Mouse (Mus musculus) limb, embryonic 13.5 days (tissue): Measurements from ENCODE around the gene Gm20388. TPM values are rescaled to one million over a fixed set of nuclear protein-coding genes. Genes with fewer than 3 reads are reported as not detected.

Experiments
- ATAC-seq: fragments of 200-750 bp; cut with Nextera tagmentation; 2 replicates; pipeline ENCODE4 v1.8.0; 2017; ENCODE audit warnings: low read depth, moderate number of reproducible peaks, moderate TSS enrichment; ENCODE audit not compliant: low FRiP score
- H3K27ac ChIP-seq: fragments of 300-500 bp; sonication (generic); 2 replicates; pipeline ENCODE4 v1.5.1; 2015; ENCODE audit warnings: inconsistent platforms, mild to moderate bottlenecking, moderate library complexity
- H3K27me3 ChIP-seq: fragments of 300-500 bp; sonication (generic); 2 replicates; pipeline ENCODE4 v1.6.1; 2015; ENCODE audit warnings: mild to moderate bottlenecking, inconsistent platforms
- H3K36me3 ChIP-seq: fragments of 300-500 bp; sonication (generic); 2 replicates; pipeline ENCODE4 v1.6.1; 2015; ENCODE audit warnings: inconsistent platforms, mild to moderate bottlenecking, moderate library complexity
- H3K4me1 ChIP-seq: fragments of 300-500 bp; sonication (generic); 2 replicates; pipeline ENCODE4 v1.6.1; 2015; ENCODE audit warnings: inconsistent platforms
- H3K4me2 ChIP-seq: fragments of 300-500 bp; sonication (generic); replicated peaks from 2 replicates; pipeline ENCODE4 v1.6.1; 2015; ENCODE audit warnings: inconsistent platforms, mild to moderate bottlenecking, moderate library complexity
- H3K4me3 ChIP-seq: fragments of 300-500 bp; sonication (generic); 2 replicates; pipeline ENCODE4 v1.5.1; 2015; ENCODE audit warnings: moderate library complexity, mild to moderate bottlenecking, inconsistent platforms
- H3K9ac ChIP-seq: fragments of 300-500 bp; sonication (generic); 2 replicates; pipeline ENCODE4 v1.6.1; 2015; ENCODE audit warnings: mild to moderate bottlenecking, inconsistent platforms
- H3K9me3 ChIP-seq: fragments of 300-500 bp; sonication (generic); 2 replicates; pipeline ENCODE4 v1.6.1; 2016; ENCODE audit warnings: inconsistent platforms
- WGBS: fragments of 180-500 bp; shearing (Covaris S2); methylation state at CpG from one replicate; pipeline ENCODE4 v1.1.7; 2015; 5-methylcytosine and 5-hydroxymethylcytosine counted together
- polyA plus RNA-seq: library from polyadenylated mRNA; unstranded; fragments of >200 nt; fragmentation: Nextera tagmentation; extraction: Ambion mirVana; gene quantifications from 2 replicates; pipeline ENCODE4 v1.2.1, GENCODE M21; 2015

Gene Gm20388
- polyA plus RNA-seq, 1 experiment from 2014 or later, result 7.1 TPM

DNA sequence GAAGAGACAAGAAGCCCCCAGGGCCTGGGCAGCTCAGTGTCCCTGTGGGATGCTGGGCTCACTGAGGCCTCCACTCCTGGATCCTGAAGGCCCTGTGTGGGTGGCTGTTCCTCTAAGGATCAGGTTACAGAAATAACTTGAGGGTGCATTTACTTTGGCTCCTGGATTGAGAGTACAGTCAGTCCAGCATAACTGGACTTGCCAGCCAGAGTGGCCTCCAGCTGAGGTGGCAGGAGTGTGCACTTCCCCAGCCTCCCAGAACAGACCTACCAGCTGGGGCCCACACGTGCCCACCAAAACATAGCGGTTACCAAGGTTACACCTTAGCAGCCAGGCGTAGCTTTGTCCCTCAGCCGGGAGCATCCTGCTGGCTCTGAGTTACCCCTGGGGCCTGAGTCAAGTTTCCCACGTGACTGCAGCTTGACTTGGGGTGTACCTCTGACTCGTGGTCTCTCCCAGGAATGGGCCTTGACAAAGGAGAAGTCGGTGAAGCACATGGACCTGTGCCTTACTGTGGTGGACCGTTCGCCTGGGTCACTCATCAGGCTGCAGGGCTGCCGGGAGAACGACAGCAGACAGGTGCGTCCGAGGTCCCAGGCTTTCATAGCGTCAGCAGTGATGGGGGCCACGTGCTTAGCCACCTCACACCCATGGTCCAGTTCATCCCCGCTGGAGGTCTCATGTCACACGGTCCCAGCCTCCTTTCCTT is 4429.9 kb downstream of the Gm20388 start:
- Histone ChIP-seq H3K4me2 (no peak overlapping the region), H3K4me3 (no peak overlapping the region), H3K9ac (no peak overlapping the region), H3K9me3 (no peaks in the 10 kb centered on the region), H3K36me3 (peaks cover 96% of the 10 kb centered on the region), H3K27me3 (no peaks in the 10 kb centered on the region), H3K27ac (no peak overlapping the region), H3K4me1 (peaks cover 5% of the 10 kb centered on the region; the same call in 1 of the 2 replicates)
- 71% methylated on average over 17 of the region's 17 CpGs for WGBS
- ATAC-seq, result no peak

DNA sequence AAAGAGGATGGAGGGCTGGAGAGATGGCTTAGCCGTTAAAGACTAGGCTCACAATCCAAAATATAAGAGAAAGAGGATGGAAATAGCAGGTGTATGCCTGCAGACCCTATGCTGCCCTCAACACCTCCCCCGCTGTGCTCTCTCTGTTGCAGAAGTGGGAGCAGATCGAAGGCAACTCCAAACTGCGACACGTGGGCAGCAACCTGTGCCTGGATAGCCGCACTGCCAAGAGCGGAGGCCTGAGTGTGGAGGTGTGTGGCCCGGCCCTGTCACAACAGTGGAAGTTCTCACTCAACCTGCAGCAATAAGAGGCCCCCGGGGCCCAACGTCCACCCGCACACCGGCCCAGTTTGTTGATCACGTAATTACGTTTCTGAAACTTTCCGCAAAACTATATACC is 4432.5 kb downstream of the Gm20388 start:
- Histone ChIP-seq H3K27me3 (no peaks in the 10 kb centered on the region), H3K4me3 (no peak overlapping the region), H3K4me2 (no peak overlapping the region), H3K27ac (no peak overlapping the region), H3K9ac (no peak overlapping the region), H3K36me3 (peaks cover 70% of the 10 kb centered on the region), H3K9me3 (no peaks in the 10 kb centered on the region), H3K4me1 (peaks cover 12% of the 10 kb centered on the region; the same call in 1 of the 2 replicates)
- WGBS, result 94% methylated on average over 15 of the region's 15 CpGs
- ATAC-seq, result no peak

DNA sequence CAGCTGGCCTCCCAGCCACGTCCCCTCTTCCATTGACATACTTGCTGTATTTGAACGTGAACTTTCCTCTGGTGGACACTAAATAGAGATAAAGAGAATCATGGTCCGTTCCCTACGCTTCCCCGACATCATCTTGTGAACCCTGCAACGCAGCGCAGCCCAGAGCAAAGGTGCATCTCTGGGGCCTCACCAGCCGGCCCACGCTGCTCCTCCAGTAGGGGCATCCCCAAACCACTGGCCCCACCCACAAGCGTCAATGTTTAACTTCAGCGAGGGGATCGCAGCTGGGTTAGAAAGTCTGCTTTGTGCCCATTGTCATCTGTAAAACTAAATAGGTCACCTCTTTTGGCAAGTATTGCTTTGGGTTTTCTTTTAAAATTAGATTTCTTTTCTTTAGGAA is 4433.4 kb downstream of the Gm20388 start:
- H3K9ac ChIP-seq, result no peak overlapping the region
- H3K9me3 ChIP-seq, result no peaks in the 10 kb centered on the region
- no peak overlapping the region for H3K4me2 ChIP-seq
- 92% methylated on average over 12 of the region's 12 CpGs for WGBS
- peaks cover 61% of the 10 kb centered on the region for H3K36me3 ChIP-seq
- no peak for ATAC-seq
- H3K4me1 ChIP-seq, result peaks cover 12% of the 10 kb centered on the region; the same call in 1 of the 2 replicates
- no peak overlapping the region for H3K4me3 ChIP-seq
- H3K27me3 ChIP-seq, result no peaks in the 10 kb centered on the region
- no peak overlapping the region for H3K27ac ChIP-seq

DNA sequence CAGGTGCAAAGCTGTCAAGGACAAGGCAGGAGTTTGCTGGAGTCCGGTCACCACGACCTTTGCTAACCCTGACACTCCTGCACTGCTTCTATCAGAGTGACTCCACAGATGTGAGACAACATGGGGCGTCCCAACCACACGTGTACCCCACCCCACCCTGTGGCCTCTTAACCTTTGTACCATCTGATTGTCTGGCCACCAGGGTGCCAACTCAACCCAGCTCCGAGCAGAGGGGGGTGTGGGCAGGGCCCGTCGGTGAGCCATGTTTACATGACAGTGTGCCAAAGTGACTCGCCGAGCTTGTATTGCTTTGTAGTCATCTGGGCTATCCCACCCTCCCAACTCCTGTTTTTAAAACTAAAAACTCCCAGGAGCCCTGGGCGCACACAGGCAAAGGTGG is 4434.5 kb downstream of the Gm20388 start:
- no peak overlapping the region for H3K27ac ChIP-seq
- no peak overlapping the region for H3K9ac ChIP-seq
- ATAC-seq, result no peak
- no peak overlapping the region for H3K4me2 ChIP-seq
- peaks cover 12% of the 10 kb centered on the region; the same call in 1 of the 2 replicates for H3K4me1 ChIP-seq
- H3K27me3 ChIP-seq, result no peaks in the 10 kb centered on the region
- no peak overlapping the region for H3K4me3 ChIP-seq
- H3K36me3 ChIP-seq, result peaks cover 51% of the 10 kb centered on the region
- WGBS, result 87% methylated on average over 10 of the region's 10 CpGs
- H3K9me3 ChIP-seq, result no peaks in the 10 kb centered on the region

DNA sequence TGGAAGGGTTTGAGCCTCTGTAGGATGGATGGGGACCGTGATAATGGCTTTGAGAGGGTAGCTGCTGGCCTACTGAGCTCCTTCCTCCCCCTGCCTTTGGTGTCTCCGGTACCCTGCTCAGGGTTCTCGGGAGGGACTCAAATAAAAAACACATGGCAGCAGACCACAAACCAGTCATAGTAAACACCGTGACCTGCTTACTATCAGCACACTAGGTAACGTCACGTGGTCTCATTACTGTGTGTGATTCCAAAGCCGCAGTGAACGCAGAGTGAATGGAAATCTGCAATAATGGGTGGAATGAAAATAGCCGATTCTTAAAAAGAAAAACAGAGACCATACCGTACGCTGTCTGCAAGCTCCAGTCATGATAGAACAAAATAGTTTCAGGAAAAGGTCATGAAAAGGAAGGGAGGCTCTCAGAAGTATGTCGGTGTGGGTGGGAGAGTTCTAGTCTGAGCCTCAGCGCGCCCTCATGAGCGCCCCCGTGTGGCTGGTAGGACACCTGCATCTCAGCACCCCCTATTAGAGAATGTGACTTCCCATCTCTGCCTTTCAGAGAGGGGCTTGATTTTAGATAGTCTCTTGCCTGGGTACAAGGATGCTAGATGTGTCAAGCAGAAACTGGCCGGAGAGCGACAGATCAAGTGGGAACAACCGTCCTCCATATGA is 4436.3 kb downstream of the Gm20388 start:
- peak; percentile 52 for ATAC-seq
- Histone ChIP-seq H3K9me3 (no peaks in the 10 kb centered on the region), H3K9ac (no peak overlapping the region), H3K27me3 (no peaks in the 10 kb centered on the region), H3K4me3 (no peak overlapping the region), H3K4me1 (peaks cover 8% of the 10 kb centered on the region; the same call in 1 of the 2 replicates), H3K4me2 (peak overlapping the region; percentile 30), H3K27ac (no peak overlapping the region), H3K36me3 (peaks cover 32% of the 10 kb centered on the region)
- 26% methylated on average over 19 of the region's 19 CpGs for WGBS

DNA sequence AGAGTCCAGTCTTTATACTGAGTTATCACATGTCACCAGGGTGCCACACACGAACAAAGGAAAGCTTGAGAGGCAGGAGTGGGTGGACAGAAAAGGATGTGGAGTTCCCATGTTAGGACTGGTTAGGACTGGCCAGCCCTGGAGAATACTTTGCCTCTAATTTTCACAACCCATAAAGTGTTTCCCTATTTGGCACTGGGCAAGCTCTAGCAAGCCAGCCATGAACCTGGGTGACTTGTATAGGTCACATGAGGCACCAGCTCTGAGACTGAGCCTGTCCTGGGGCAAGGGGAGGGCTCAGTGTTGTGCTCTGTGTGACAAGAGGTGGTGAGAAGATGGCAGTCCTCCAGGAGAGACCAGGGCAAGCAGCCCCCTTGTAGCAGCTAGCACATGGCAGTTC is 4437.4 kb downstream of the Gm20388 start:
- no peak overlapping the region for H3K4me3 ChIP-seq
- no peak for ATAC-seq
- H3K9me3 ChIP-seq, result no peaks in the 10 kb centered on the region
- H3K27ac ChIP-seq, result no peak overlapping the region
- H3K9ac ChIP-seq, result no peak overlapping the region
- H3K4me1 ChIP-seq, result peaks cover 8% of the 10 kb centered on the region; the same call in 1 of the 2 replicates
- 68% methylated on average over 1 of the region's 1 CpGs for WGBS
- H3K36me3 ChIP-seq, result peaks cover 21% of the 10 kb centered on the region
- H3K4me2 ChIP-seq, result no peak overlapping the region
- H3K27me3 ChIP-seq, result no peaks in the 10 kb centered on the region

DNA sequence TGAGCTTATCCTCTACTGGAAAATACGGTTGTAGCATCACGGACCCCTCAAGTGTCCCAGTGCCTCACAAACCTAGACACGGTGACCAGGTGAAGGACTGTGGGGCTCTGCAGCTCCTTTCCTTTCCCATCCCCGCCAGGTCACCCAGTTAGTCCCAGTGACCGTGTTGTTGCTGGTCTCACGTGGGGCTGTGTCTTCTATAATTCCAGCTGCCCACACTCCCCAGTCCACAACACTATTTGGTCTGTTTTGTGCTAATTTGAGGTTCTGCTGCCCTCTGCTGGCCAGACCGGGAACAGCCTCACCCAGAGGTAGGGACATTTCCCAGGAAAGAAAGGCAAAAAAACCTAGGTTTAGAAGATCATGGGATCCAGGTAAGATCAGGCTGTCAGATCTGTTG is 4439.0 kb downstream of the Gm20388 start:
- Histone ChIP-seq H3K4me2 (no peak overlapping the region), H3K36me3 (peaks cover 6% of the 10 kb centered on the region), H3K27ac (no peak overlapping the region), H3K4me3 (no peak overlapping the region), H3K9ac (no peak overlapping the region), H3K9me3 (no peaks in the 10 kb centered on the region), H3K4me1 (peaks cover 8% of the 10 kb centered on the region; the same call in 1 of the 2 replicates), H3K27me3 (no peaks in the 10 kb centered on the region)
- WGBS, result 37% methylated on average over 7 of the region's 7 CpGs
- ATAC-seq, result 0 out of 2 replicates have a peak, but pooled peaks have one; percentile 16

DNA sequence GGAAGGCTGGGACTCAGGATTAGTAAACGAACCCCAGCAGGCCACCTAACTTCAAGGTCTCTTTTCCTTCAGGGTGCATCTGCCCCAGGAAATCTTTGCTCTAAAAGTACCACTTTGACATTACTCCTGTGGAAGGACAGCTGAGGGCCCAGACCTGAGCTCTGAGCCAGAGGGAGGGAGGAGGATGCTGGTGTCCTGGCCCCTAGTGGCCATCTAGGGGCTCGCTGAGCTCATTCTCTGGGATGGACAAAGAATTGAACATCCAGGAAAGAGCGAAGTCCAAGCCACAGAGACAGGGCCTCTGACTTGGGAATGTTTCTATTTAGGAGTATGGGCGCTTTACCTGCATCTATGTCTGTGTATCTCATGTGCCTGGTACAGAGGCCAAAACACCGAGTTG is 4441.0 kb downstream of the Gm20388 start:
- peaks cover 3% of the 10 kb centered on the region; the same call in 1 of the 2 replicates for H3K4me1 ChIP-seq
- no peak overlapping the region for H3K4me2 ChIP-seq
- no peaks in the 10 kb centered on the region for H3K27me3 ChIP-seq
- H3K9ac ChIP-seq, result no peak overlapping the region
- 63% methylated on average over 5 of the region's 5 CpGs for WGBS
- no peaks in the 10 kb centered on the region for H3K9me3 ChIP-seq
- no peaks in the 10 kb centered on the region for H3K36me3 ChIP-seq
- no peak overlapping the region for H3K4me3 ChIP-seq
- ATAC-seq, result no peak
- no peak overlapping the region for H3K27ac ChIP-seq

DNA sequence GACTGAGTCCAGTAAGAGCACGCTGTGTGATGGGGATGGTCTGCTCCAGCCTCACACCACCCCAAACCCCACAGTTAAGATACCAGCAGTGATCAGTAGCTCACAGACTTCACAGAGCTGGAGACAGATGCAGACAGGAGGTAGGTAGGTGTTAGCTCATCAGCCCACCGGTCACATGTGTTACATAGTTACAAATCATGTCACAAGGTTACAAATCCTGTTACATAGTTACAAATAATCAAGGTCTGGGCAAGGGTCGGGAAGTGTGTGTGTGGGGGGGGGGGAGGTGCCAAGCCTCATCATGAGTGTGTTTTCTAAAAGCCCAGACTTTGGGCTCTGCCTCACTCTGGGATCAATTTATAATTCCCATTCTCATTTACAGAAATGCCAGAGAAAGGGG is 4450.3 kb downstream of the Gm20388 start:
- no peak overlapping the region for H3K9ac ChIP-seq
- no peak for ATAC-seq
- H3K9me3 ChIP-seq, result no peaks in the 10 kb centered on the region
- 77% methylated on average over 3 of the region's 3 CpGs for WGBS
- no peak overlapping the region for H3K4me2 ChIP-seq
- H3K4me3 ChIP-seq, result no peak overlapping the region
- H3K27me3 ChIP-seq, result no peaks in the 10 kb centered on the region
- H3K4me1 ChIP-seq, result no peaks in the 10 kb centered on the region
- H3K27ac ChIP-seq, result no peak overlapping the region
- no peaks in the 10 kb centered on the region for H3K36me3 ChIP-seq

DNA sequence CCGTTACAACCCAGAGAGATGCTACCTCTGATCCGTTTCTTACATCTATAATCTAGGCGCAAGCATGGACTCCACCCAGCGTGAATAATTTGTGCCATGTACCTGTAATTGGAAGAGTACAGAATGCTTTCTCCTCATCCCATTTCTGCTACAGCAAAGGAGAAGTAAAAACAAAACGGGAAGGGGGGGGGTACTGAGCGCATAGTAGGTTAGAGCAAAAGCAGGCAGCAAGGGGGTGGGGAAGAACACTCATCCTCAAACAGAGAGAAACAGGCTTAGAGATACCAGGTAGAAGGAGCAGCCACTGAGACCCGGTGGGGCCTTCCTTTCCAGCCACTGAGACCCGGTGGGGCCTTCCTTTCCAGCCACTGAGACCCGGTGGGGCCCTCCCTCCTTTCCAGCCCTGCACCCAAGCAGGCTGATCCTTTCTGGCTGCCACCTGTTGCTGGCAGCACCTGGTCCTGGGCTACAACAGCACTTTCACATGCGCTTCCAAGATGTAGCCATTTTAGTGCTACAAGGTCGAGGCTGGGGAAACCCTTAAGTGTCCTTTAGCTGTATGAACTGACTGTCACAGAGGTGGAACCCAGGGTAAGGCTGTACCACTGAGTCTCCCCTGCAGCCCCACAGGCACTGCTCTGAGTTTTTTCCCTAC is 4451.3 kb downstream of the Gm20388 start:
- no peak overlapping the region for H3K4me2 ChIP-seq
- no peaks in the 10 kb centered on the region for H3K27me3 ChIP-seq
- H3K9ac ChIP-seq, result no peak overlapping the region
- WGBS, result 78% methylated on average over 11 of the region's 11 CpGs
- no peak for ATAC-seq
- H3K9me3 ChIP-seq, result no peaks in the 10 kb centered on the region
- H3K36me3 ChIP-seq, result no peaks in the 10 kb centered on the region
- H3K4me1 ChIP-seq, result no peaks in the 10 kb centered on the region
- no peak overlapping the region for H3K4me3 ChIP-seq
- H3K27ac ChIP-seq, result no peak overlapping the region

DNA sequence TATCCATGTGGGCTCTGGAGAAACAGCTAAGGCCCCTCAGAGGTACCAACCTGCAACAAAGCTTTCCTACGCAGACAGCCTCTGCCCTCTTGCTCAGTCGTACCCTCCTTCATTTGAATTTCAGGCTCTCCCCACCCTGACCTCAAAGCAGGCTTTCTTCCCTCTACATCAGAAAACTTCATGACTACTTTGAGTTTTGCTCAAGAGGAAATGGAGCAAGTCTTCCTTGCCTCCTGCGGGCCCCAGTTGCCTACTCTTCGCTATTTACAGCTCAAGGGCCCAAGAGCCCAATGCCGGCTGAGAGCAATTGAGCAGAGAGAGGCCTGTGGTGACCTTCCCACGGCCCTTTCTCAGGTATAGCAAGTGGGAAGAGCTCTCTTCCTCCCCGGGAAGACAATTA is 4451.9 kb downstream of the Gm20388 start:
- WGBS, result 82% methylated on average over 7 of the region's 7 CpGs
- ATAC-seq, result no peak
- no peaks in the 10 kb centered on the region for H3K4me1 ChIP-seq

DNA sequence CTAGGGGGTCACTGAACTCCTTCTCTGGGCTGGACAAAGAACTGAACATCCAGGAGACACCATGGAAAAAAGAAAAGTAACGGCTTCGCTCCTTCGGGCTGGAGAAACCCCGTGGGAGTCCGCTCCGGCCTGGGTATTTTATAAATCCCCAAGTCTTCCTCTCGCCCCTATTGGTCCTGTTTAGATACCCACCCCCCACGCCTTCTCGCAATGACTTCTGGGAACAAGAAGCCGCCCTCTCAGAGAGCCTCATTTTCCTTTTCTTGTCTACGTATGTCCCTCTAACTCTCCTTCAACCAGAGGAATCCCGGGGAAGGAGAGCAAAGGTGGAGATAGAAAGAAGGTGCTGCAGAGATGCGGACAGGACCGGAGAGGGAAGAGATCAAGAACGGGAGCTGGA is 4452.7 kb downstream of the Gm20388 start:
- H3K36me3 ChIP-seq, result no peaks in the 10 kb centered on the region
- no peak for ATAC-seq
- no peaks in the 10 kb centered on the region for H3K4me1 ChIP-seq
- no peak overlapping the region for H3K9ac ChIP-seq
- H3K27me3 ChIP-seq, result no peaks in the 10 kb centered on the region
- 92% methylated on average over 15 of the region's 15 CpGs for WGBS
- H3K27ac ChIP-seq, result no peak overlapping the region
- H3K4me2 ChIP-seq, result no peak overlapping the region
- no peak overlapping the region for H3K4me3 ChIP-seq
- H3K9me3 ChIP-seq, result no peaks in the 10 kb centered on the region

More for the DNA sequence above, 4451.9 kb downstream of the Gm20388 start:
- no peaks in the 10 kb centered on the region for H3K27me3 ChIP-seq
- no peaks in the 10 kb centered on the region for H3K9me3 ChIP-seq
- H3K27ac ChIP-seq, result no peak overlapping the region
- no peaks in the 10 kb centered on the region for H3K36me3 ChIP-seq
- no peak overlapping the region for H3K9ac ChIP-seq
- no peak overlapping the region for H3K4me3 ChIP-seq
- H3K4me2 ChIP-seq, result no peak overlapping the region
